Mouse (Mus musculus): ENCODE data around the gene Ncoa7.
A peak's percentile ranks its signal among the peaks of the same experiment; 100 is the strongest.

Gene Ncoa7

GRCm38 (mm10) chr10:30788340-30788721 is 14.8 kb downstream of the Ncoa7 start:
- no peak for DNase-seq (ENCODE audit: low read depth, low spot score)

- DNase-seq (ENCODE audit: low read depth, low spot score), result peak; percentile 10
Measured at GRCm38 (mm10) chr10:30787684-30788339, 15.3 kb downstream of the Ncoa7 start.

GRCm38 (mm10) chr10:30786103-30786754 is 16.9 kb downstream of the Ncoa7 start:
- peak; percentile 45 for DNase-seq (ENCODE audit: low read depth, low spot score)

- DNase-seq (ENCODE audit: low read depth, low spot score), result peak; percentile 31
Measured at GRCm38 (mm10) chr10:30780921-30781320, 22.2 kb downstream of the Ncoa7 start.

GRCm38 (mm10) chr10:30778240-30778639 is 24.9 kb downstream of the Ncoa7 start:
- peak; percentile 43 for DNase-seq (ENCODE audit: low read depth, low spot score)

- no peak for DNase-seq (ENCODE audit: low read depth, low spot score)
Measured at GRCm38 (mm10) chr10:30775987-30776386, 27.1 kb downstream of the Ncoa7 start.

GRCm38 (mm10) chr10:30775568-30775967 is 27.6 kb downstream of the Ncoa7 start:
- no peak for DNase-seq (ENCODE audit: low read depth, low spot score)

GRCm38 (mm10) chr10:30774396-30774795 is 28.7 kb downstream of the Ncoa7 start:
- no peak for DNase-seq (ENCODE audit: low read depth, low spot score)

- DNase-seq (ENCODE audit: low read depth, low spot score), result peak; percentile 96
Measured at GRCm38 (mm10) chr10:30773181-30773580, 29.9 kb downstream of the Ncoa7 start.

GRCm38 (mm10) chr10:30771417-30772158 is 31.5 kb downstream of the Ncoa7 start:
- peak; percentile 22 for DNase-seq (ENCODE audit: low read depth, low spot score)

- no peak for DNase-seq (ENCODE audit: low read depth, low spot score)
Measured at GRCm38 (mm10) chr10:30768820-30769219, 34.3 kb downstream of the Ncoa7 start.

GRCm38 (mm10) chr10:30768250-30768649 is 34.9 kb downstream of the Ncoa7 start:
- no peak for DNase-seq (ENCODE audit: low read depth, low spot score)

GRCm38 (mm10) chr10:30763179-30763770 is 39.9 kb downstream of the Ncoa7 start:
- no peak for DNase-seq (ENCODE audit: low read depth, low spot score)

GRCm38 (mm10) chr10:30762284-30762964 is 40.7 kb downstream of the Ncoa7 start:
- DNase-seq (ENCODE audit: low read depth, low spot score), result no peak

GRCm38 (mm10) chr10:30759360-30760147 is 43.6 kb downstream of the Ncoa7 start:
- no peak for DNase-seq (ENCODE audit: low read depth, low spot score)

GRCm38 (mm10) chr10:30756064-30756463 is 47.1 kb downstream of the Ncoa7 start:
- DNase-seq (ENCODE audit: low read depth, low spot score), result no peak

- no peak for DNase-seq (ENCODE audit: low read depth, low spot score)
Measured at GRCm38 (mm10) chr10:30754825-30755457, 48.2 kb downstream of the Ncoa7 start.

- DNase-seq (ENCODE audit: low read depth, low spot score), result no peak
Measured at GRCm38 (mm10) chr10:30754082-30754481, 49.0 kb downstream of the Ncoa7 start.

GRCm38 (mm10) chr10:30752485-30752884 is 50.6 kb downstream of the Ncoa7 start:
- DNase-seq (ENCODE audit: low read depth, low spot score), result no peak

GRCm38 (mm10) chr10:30751586-30751985 is 51.5 kb downstream of the Ncoa7 start:
- no peak for DNase-seq (ENCODE audit: low read depth, low spot score)
